Mouse (Mus musculus) layer of hippocampus, adult 18-20 months (tissue): Measurements from ENCODE around the gene Ankrd66. TPM values are rescaled to one million over a fixed set of nuclear protein-coding genes. Genes with fewer than 3 reads are reported as not detected.
A peak's percentile ranks its signal among the peaks of the same experiment; 100 is the strongest.

Experiments used
- DNase-seq, 2 experiments: peaks; one replicate each; pipeline ENCODE4 v3.0.0; 2022; ENCODE audit warnings: low spot score in 2 of 2
- long read RNA-seq: library from polyadenylated mRNA; stranded (forward); transcript quantifications from one replicate; pipeline ENCODE4 v2.0.0, GENCODE M21; 2021
- total RNA-seq, 2 experiments: library from RNA; stranded (reverse); gene quantifications; 2 replicates each; pipeline ENCODE4 v1.2.3; 2021

The Ankrd66 gene
- total RNA-seq: under 1 TPM; 0.51 to 0.57 TPM
- long read RNA-seq: 0 reads

- no peak for DNase-seq
Observed at GRCm38 (mm10) chr17:43543539-43543938, at the start of gene Ankrd66. Gene Ankrd66, minus strand, starts transcription at chr17:43543639.

GRCm38 (mm10) chr17:43592296-43593291 is 49.2 kb upstream of the Ankrd66 start:
- DNase-seq: peak; percentile 13 to 53

- no peak for DNase-seq
Observed at GRCm38 (mm10) chr17:43590531-43590930, 47.1 kb upstream of the Ankrd66 start.

GRCm38 (mm10) chr17:43589750-43590149 is 46.3 kb upstream of the Ankrd66 start:
- no peak for DNase-seq

GRCm38 (mm10) chr17:43587278-43587677 is 43.8 kb upstream of the Ankrd66 start:
- no peak for DNase-seq

GRCm38 (mm10) chr17:43584771-43585170 is 41.3 kb upstream of the Ankrd66 start:
- no peak for DNase-seq

- DNase-seq: peak in 1 of 2 experiments; percentile 3
Observed at GRCm38 (mm10) chr17:43581012-43581467, 37.6 kb upstream of the Ankrd66 start.

- DNase-seq: no peak
Observed at GRCm38 (mm10) chr17:43580456-43580855, 37.0 kb upstream of the Ankrd66 start.

GRCm38 (mm10) chr17:43573624-43574073 is 30.2 kb upstream of the Ankrd66 start:
- DNase-seq: no peak

GRCm38 (mm10) chr17:43569287-43569686 is 25.8 kb upstream of the Ankrd66 start:
- DNase-seq: no peak

- DNase-seq: peak; percentile 31 to 73
Observed at GRCm38 (mm10) chr17:43567992-43568888, 24.8 kb upstream of the Ankrd66 start, which contains the start of gene Pla2g7. Gene Pla2g7, plus strand, starts transcription at chr17:43568098.

- peak; percentile 8 to 44 for DNase-seq
Observed at GRCm38 (mm10) chr17:43567593-43567991, 24.2 kb upstream of the Ankrd66 start.

- DNase-seq: no peak
Observed at GRCm38 (mm10) chr17:43563192-43563987, 20.0 kb upstream of the Ankrd66 start.

- no peak for DNase-seq
Observed at GRCm38 (mm10) chr17:43558678-43559077, 15.2 kb upstream of the Ankrd66 start.

- peak; percentile 38 to 54 for DNase-seq
Observed at GRCm38 (mm10) chr17:43557541-43558090, 14.2 kb upstream of the Ankrd66 start.

- no peak for DNase-seq
Observed at GRCm38 (mm10) chr17:43557104-43557503, 13.7 kb upstream of the Ankrd66 start.

- no peak for DNase-seq
Observed at GRCm38 (mm10) chr17:43554516-43555403, 11.3 kb upstream of the Ankrd66 start.

- no peak for DNase-seq
Observed at GRCm38 (mm10) chr17:43551122-43551630, 7.7 kb upstream of the Ankrd66 start.

GRCm38 (mm10) chr17:43544040-43544439 is 601 bp upstream of the Ankrd66 start:
- no peak for DNase-seq
